Mouse (Mus musculus) thymus, postnatal 36 days (tissue): ENCODE results near the gene Arhgap18.

Experiments
- DNase-seq, 2 experiments: peaks; one replicate each; pipeline ENCODE4 v3.0.0; 2022; ENCODE audit warnings: mixed read lengths in 2 of 2

Gene Arhgap18

GRCm38 (mm10) chr10:26752929-26753567 is at the start of gene Arhgap18:
Arhgap18 (plus strand) TSS chr10:26753421.
- no peak for DNase-seq

DNA sequence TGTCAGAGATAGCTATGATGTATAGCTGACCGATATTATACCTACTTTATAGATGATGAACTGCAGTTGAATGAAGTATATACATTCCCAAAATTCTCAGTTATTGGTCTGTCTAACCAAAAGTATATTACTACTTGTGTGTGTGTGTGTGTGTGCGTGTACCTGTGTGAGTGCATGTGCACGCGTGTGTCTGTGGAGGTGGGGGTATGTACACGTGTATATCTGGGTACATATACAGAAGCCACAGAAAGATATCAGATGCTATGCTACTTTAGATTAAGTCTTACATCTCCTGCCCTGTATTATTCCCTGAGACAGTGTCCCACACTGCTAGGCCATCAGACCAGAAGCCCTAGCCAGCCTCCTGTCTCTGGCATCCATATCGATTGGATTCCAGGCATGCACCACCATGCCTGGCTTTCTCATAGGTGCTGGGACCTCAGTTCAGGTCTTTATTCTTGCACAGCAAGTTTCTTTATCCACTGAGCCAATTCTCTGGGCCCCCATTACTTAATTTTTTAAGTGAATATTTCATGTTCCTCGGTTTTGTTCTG is 42.7 kb upstream of the Arhgap18 start:
- no peak for DNase-seq

- DNase-seq, result no peak
Measured at GRCm38 (mm10) chr10:26711068-26711467, 42.2 kb upstream of the Arhgap18 start.

- no peak for DNase-seq
Measured at GRCm38 (mm10) chr10:26713986-26714385, 39.2 kb upstream of the Arhgap18 start.

- DNase-seq, result no peak
Measured at GRCm38 (mm10) chr10:26724704-26725103, 28.5 kb upstream of the Arhgap18 start.

- DNase-seq, result no peak
Measured at GRCm38 (mm10) chr10:26725255-26725654, 28.0 kb upstream of the Arhgap18 start.

- DNase-seq, result no peak
Measured at GRCm38 (mm10) chr10:26750827-26751226, 2.4 kb upstream of the Arhgap18 start.

DNA sequence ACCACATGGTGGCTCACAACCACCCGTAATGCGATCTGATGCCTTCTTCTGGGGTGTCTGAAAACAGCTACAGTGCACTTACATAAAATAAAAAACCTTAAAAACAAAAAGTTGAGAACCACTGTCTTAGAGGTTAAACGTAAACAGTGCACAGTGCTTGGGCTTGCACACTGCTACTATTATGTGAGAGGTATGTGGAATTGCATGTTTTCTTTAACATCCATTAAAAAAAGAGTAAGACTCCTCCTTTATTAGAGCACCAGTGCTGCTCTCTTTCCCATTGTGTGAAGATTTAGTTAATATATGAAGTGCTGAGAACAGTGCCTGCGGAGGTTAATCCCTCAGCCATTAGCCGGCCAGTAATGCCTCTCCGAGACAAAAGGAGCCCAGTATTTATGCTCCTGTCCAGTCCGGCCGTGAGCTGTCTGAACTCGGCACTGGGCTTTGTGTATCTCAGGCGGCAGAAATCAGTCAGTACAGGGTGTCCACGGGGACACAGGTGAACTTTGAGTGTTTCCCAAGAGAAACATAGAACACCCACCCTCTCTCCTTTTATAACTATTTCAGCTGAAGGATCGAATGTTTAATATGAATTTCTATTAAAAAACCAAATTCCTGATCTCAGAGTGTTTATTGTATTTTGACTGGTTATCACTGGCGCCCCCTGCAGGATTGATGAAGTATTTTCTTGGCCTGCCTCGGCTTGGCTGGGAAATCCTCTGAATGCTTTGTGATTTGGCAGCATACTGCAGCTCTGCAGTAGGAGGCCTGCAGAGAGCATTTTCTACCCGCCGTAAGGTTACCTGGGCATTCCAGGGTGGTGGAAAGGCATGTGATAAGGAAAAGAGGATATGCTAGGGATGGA is 925 bp upstream of the Arhgap18 start:
- DNase-seq, result peak; percentile 41 to 44

- DNase-seq, result no peak
Measured at GRCm38 (mm10) chr10:26754006-26754405, 785 bp downstream of the Arhgap18 start.

GRCm38 (mm10) chr10:26757231-26757630 is 4.0 kb downstream of the Arhgap18 start:
- DNase-seq, result no peak

GRCm38 (mm10) chr10:26759469-26759868 is 6.2 kb downstream of the Arhgap18 start:
- DNase-seq, result no peak

- no peak for DNase-seq
Measured at GRCm38 (mm10) chr10:26761103-26761502, 7.9 kb downstream of the Arhgap18 start.

DNA sequence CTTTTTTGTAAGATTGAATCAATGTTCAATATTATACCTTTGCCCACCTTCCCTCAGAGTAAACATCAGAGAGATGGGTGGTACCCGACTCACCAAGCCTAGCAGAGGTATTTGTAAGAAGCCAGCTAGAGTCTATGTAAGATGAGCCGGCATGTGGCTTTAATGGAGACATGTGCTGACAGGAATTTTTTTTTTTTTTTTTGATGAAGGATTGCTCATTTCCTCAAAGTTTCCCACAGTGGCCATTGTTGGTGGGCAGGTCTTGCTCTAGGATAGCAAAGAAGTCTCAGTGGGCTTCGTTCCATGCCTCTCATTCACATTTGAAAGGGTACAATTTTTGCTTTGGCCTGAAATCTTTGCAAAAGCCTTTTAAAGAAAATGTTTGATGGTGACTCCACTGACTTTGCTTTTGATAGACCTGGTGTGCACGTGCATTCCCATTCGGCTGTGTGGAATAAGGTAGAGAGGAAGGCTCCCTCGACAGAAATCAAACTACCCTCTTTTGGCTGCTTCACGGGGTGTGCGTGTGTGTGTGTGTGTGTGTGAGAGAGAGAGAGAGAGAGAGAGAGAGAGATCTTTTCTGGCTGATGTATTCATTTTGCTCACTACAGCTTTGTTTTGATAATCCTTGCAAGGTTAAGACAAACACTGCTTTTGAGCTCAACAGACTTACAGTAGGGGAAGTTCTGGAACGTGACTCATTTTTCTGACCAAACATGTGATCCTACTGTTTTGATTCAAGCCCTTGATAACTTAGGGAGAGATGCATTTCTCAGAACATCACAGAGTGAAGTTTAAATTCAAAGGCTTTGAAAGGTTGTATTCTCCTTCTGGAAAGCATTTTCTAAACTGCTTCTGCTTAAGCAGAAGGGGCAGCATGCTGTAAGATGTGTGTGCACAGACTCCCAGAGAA is 9.0 kb downstream of the Arhgap18 start:
- no peak for DNase-seq

- no peak for DNase-seq
Measured at GRCm38 (mm10) chr10:26767196-26767595, 14.0 kb downstream of the Arhgap18 start.

GRCm38 (mm10) chr10:26768943-26769342 is 15.7 kb downstream of the Arhgap18 start:
- no peak for DNase-seq

GRCm38 (mm10) chr10:26770035-26770434 is 16.8 kb downstream of the Arhgap18 start:
- DNase-seq, result no peak

DNA sequence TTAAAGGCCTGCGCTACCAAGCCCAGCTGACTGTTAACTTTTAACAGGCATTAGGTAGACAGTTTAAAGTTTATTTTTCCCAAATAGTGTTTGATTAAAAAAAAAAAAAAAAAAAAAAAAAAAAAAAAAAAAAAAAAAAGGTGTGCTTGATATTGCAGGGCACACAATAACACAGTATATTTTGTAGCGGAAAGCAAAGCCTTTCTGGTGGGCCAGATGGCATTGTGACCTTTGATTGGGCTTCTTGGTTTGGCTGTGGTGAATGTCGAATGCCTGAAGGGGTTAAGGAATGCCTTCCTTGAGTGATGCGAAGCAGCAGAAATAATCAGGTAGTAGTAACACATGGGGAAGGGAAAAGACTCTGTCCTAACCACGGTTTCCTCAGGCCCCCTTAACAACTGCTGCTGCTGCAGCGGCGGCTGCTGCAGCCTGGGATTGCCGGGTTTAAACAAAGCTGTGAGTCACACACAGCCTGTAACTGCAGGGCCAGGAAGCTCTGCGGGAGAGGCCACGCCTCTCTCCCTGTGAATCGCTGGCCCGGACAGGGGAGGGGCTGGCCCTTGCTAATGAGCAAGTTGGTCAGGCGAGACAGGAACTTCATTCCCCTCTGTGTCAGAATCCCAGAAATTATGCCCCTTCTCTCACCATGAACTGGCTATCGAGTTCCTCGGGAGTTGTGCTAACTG is 18.9 kb downstream of the Arhgap18 start:
- peak; percentile 69 to 75 for DNase-seq

GRCm38 (mm10) chr10:26772624-26773540 is 19.7 kb downstream of the Arhgap18 start:
- peak in 1 of 2 experiments; percentile 39 for DNase-seq

DNA sequence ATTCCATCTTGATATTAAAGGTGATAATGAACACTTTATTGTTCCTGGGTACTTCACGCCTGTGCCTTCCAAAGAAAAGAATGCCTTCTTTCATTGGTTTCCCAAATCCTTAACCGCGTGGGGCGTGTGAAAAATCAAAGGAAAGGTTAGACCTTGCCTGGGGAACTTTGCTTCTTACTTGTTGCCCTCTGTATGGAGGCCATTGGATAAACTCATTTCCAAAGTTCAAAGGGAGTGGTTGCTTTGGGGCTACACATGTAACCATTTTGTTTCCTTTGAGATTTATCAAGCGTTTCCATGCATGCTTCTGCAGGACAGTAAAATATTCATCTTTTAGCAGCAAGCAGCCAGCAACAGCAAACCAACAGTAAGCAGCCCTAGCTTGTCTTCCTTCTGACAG is 20.3 kb downstream of the Arhgap18 start:
- DNase-seq, result no peak

DNA sequence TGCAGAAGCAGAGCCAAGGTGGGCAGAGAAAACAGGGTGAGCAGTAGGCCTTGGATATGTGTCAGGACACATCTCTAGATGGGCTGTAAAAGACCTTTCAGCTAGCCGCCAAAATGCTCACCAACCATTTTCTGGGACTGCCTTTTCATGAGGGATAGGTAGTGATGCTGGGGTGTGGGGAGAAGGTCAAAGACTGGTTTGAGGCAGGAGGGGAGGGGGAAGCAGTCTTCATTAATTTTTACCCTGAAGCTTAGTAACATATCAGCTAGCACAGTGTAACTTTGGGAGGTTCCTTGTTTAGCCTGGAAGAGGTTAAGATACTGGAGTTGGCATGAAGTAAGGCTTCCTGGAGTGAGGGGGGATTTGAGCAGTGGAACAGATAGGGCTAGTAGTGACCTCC is 21.0 kb downstream of the Arhgap18 start:
- DNase-seq, result no peak

DNA sequence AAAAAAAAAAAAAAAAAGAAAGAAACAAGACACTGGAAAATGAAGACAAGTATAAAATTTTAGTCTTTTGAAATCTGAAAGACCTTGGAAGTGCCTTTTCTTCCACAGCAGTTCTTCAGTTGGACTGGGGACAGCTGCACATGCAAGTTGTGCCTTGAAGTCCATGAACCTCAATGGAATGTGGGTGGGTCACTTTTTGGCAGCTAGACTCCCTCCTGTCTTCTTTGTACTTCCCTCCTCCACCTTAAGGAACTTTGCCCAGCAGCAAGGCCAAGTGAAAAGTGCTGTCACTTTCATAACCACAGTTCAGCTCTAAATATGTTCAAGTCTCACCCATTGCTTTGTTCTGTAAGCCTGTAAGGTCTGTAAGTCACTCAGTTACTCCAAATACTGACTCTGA is 23.2 kb downstream of the Arhgap18 start:
- no peak for DNase-seq
